Mouse (Mus musculus) gastrocnemius, postnatal 25 days (tissue): Measurements from ENCODE around the gene Mrpl54. TPM values are rescaled to one million over a fixed set of nuclear protein-coding genes. Genes with fewer than 3 reads are reported as not detected.
"Not testable (repeated sequence)": the region's sequence is repeated elsewhere in the genome, so short reads cannot be mapped to it uniquely, and the experiment has no call there.

Experiments used
- DNase-seq: peaks from one replicate; pipeline ENCODE4 v3.0.0; 2022
- microRNA-seq, 2 experiments: library from miRNA; unstranded; fragments of <30 nt; microRNA quantifications; one replicate each; pipeline ENCODE4 v1.2.0; 2021; ENCODE audit warnings: borderline replicate concordance in 2 of 2
- total RNA-seq, 2 experiments: library from RNA; stranded (reverse); gene quantifications; 1 replicate in 1 of 2; 2 replicates in 1 of 2; pipeline ENCODE4 v1.2.3; 2021

Mrpl54 gene
- total RNA-seq, 2 experiments from 2014 or later: 87.0 to 90.0 TPM

DNA sequence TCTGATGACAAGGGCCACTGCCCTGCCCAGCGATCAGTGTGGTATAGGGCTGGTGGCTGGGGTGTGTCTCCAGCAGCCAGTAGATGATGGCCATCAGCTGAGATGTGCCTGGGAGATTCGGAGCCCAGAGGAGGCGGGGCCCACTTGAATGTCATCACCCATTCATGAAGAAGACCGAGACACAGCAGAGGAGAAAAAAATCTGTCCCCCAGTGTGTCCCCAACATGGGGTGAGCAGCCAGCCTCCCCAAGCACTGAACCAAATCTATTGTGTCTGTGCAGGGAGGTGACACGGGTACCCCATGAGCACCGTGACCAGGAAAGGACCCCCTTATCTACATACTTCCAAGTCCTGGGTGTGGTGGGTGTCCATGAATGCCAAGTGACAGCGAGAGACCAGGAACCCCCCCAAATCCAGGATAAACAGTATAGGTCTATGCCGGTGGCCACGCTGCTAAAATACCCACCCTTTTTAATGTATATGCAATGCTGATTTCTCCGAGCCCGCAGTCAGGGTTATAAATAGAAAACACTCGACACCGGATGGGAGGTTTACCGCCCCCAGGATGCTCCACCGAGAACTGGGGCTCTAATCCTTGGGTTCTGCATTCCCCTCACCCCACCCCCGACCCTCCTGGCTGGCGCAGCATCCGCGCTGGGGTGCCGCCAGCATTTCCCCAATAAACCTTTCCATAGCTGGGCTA lies 36.8 kb downstream of the Mrpl54 start:
- no peak for DNase-seq

- not testable (repeated sequence) for DNase-seq
Measured at GRCm38 (mm10) chr10:81223731-81224130, 43.0 kb downstream of the Mrpl54 start.

DNA sequence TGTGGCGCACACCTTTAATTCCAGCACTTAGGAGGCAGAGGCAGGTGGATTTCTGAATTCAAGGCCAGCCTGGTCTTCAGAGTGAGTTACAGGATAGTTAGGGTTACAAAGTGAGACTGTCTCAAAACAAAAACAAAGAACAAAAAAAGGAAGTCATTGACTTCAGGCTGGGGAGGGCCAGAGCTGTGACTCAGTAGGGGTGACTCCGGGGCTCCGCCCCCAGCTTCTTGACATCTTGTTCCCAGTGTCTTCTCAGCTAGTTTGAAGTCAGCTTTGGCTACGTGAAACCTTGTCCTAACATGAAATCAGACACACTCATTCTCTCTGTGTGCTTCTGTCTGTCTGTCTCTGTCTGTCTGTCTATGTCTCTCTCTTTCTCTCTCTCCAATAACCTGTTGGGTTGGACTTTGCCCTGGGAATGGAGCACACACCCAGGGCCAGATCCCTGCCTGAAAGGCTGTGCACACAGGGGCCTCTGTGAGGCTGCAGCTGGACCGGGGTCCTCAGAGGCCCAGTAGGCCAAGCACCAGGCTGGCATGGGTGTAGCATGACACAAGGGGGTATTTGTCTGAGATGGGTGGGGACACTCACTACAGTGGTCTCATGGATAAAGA lies 45.2 kb downstream of the Mrpl54 start:
- no peak for DNase-seq

GRCm38 (mm10) chr10:81217964-81218363 lies 48.8 kb downstream of the Mrpl54 start:
- no peak for DNase-seq

GRCm38 (mm10) chr10:81217267-81217666 lies 49.5 kb downstream of the Mrpl54 start:
- DNase-seq: not testable (repeated sequence)

GRCm38 (mm10) chr10:81216810-81217209 lies 49.9 kb downstream of the Mrpl54 start:
- DNase-seq: no peak

- DNase-seq: no peak
Measured at GRCm38 (mm10) chr10:81216260-81216659, 50.5 kb downstream of the Mrpl54 start.

Small RNA genes lying within 50 kb of the gene (microRNA-seq; reads per million reads assigned to microRNA genes)
- 4.0 to 8.8 reads per million in 2 experiments for gene Mir3057

Other genes starting within 250 kb of the Mrpl54 start
- under 1 TPM in 1 of 2 experiments, not detected in 1; 0.51 TPM for gene Diras1, start 241.3 kb downstream of the Mrpl54 start, total RNA-seq
- 10 to 100 TPM; 13.5 to 13.9 TPM for gene Slc39a3, start 229.5 kb downstream of the Mrpl54 start, total RNA-seq
- 10 to 100 TPM; 82.2 to 85.2 TPM for gene Sgta, start 206.8 kb downstream of the Mrpl54 start, total RNA-seq
- 10 to 100 TPM; 18.5 to 22.9 TPM for gene Thop1, start 196.9 kb downstream of the Mrpl54 start, total RNA-seq
- gene Creb3l3, start 168.1 kb downstream of the Mrpl54 start, total RNA-seq: under 1 TPM; 0.10 to 0.83 TPM
- gene Map2k2, start 161.0 kb downstream of the Mrpl54 start, total RNA-seq: 100 to 1,000 TPM; 149 to 161 TPM
- gene Zbtb7a, start 131.7 kb downstream of the Mrpl54 start, total RNA-seq: 10 to 100 TPM; 21.4 to 22.3 TPM
- 10 to 100 TPM; 11.7 to 14.2 TPM for gene Pias4, start 99.0 kb downstream of the Mrpl54 start, total RNA-seq
- 100 to 1,000 TPM; 838 to 862 TPM for gene Eef2, start 90.3 kb downstream of the Mrpl54 start, total RNA-seq
- gene Dapk3, start 83.9 kb downstream of the Mrpl54 start, total RNA-seq: 10 to 100 TPM; 22.3 to 22.4 TPM
- gene 4930442H23Rik, start 83.1 kb downstream of the Mrpl54 start, total RNA-seq: not detected
- gene Nmrk2, start 64.9 kb downstream of the Mrpl54 start, total RNA-seq: 10 to 100 TPM; 41.1 to 57.7 TPM
- not detected for gene Atcay, start 36.1 kb downstream of the Mrpl54 start, total RNA-seq
- 1 to 10 TPM; 1.9 to 3.0 TPM for gene Zfr2, start 33.8 kb downstream of the Mrpl54 start, total RNA-seq
- gene Matk, start 14.0 kb downstream of the Mrpl54 start, total RNA-seq: under 1 TPM; 0.13 to 0.23 TPM
- 100 to 1,000 TPM; 102 to 106 TPM for gene Apba3, start within 50 bp of the Mrpl54 start, total RNA-seq
- gene Tjp3, start 24.6 kb upstream of the Mrpl54 start, total RNA-seq: not detected
- gene Pip5k1c, start 26.0 kb upstream of the Mrpl54 start, total RNA-seq: 10 to 100 TPM; 20.3 to 20.6 TPM
- gene Cactin, start 54.2 kb upstream of the Mrpl54 start, total RNA-seq: 1 to 10 TPM; 7.9 to 8.3 TPM
- under 1 TPM; 0.83 to 1.00 TPM for gene Tbxa2r, start 61.8 kb upstream of the Mrpl54 start, total RNA-seq
- 1 to 10 TPM; 1.0 to 1.3 TPM for gene Gipc3, start 76.3 kb upstream of the Mrpl54 start, total RNA-seq
- gene Hmg20b, start 83.5 kb upstream of the Mrpl54 start, total RNA-seq: 10 to 100 TPM; 22.9 to 29.6 TPM
- 1 to 10 TPM; 2.3 to 2.9 TPM for gene Mfsd12, start 90.6 kb upstream of the Mrpl54 start, total RNA-seq
- gene 4930404N11Rik, start 98.9 kb upstream of the Mrpl54 start, total RNA-seq: under 1 TPM; 0.48 to 0.49 TPM
- 10 to 100 TPM; 13.5 to 14.0 TPM for gene Fzr1, start 111.6 kb upstream of the Mrpl54 start, total RNA-seq
- gene Dohh, start 117.5 kb upstream of the Mrpl54 start, total RNA-seq: 10 to 100 TPM; 41.1 to 41.2 TPM
- gene Gm48551, start 117.5 kb upstream of the Mrpl54 start, total RNA-seq: 1 to 10 TPM in 1 of 2 experiments, under 1 TPM in 1; 0.78 to 1.0 TPM
- under 1 TPM in 1 of 2 experiments, not detected in 1; 0.59 TPM for gene Gm48552, start 122.1 kb upstream of the Mrpl54 start, total RNA-seq
- gene Smim24, start 126.1 kb upstream of the Mrpl54 start, total RNA-seq: under 1 TPM in 1 of 2 experiments, not detected in 1; 0.67 TPM
- 100 to 1,000 TPM; 215 to 268 TPM for gene Nfic, start 188.7 kb upstream of the Mrpl54 start, total RNA-seq
- under 1 TPM in 1 of 2 experiments, not detected in 1; 0.24 TPM for gene Celf5, start 215.8 kb upstream of the Mrpl54 start, total RNA-seq
- 10 to 100 TPM; 34.2 to 47.8 TPM for gene Ncln, start 229.5 kb upstream of the Mrpl54 start, total RNA-seq
- gene S1pr4, start 233.2 kb upstream of the Mrpl54 start, total RNA-seq: under 1 TPM; 0.99 to 1.00 TPM